Mouse (Mus musculus) cerebellum, adult 9-11 months (tissue): ENCODE measurements at regions not wholly inside any gene's neighbourhood (a gene's known extent, or its start where the extent isn't known, plus 50 kb on each side); places are given as distances from the start of the nearest gene placed in this dataset.
A peak's percentile ranks its signal among the peaks of the same experiment; 100 is the strongest.

Experiments used
- DNase-seq: peaks from one replicate; pipeline ENCODE4 v3.0.0; 2022

GRCm38 (mm10) chr9:87784872-87785271, 53.8 kb upstream of the Tbx18 start:
- no peak for DNase-seq

DNA sequence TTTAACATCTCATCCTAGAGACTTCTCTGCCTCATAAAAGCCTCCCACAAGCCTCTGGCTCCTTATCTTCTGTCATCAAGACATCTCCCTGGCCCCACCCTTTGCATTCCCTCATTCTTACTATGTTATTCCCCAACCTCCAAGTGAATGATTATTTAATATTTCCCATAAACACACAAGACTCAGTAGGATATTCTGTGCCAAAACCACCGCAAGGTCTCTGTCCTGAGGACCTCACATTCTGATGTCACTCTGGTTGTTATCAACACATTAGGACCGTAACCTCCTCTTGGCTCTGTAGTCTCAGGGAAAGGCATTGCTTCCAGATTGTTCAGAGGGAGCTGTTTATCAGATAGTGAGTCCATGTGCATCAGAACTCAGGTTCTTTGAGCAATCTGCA, 80.7 kb upstream of the Tbx18 start:
- DNase-seq = no peak

- DNase-seq = peak; percentile 7
Observed at GRCm38 (mm10) chr9:87822276-87822675, 91.2 kb upstream of the Tbx18 start.

- no peak for DNase-seq
Observed at GRCm38 (mm10) chr9:87824691-87825230, 93.7 kb upstream of the Tbx18 start.

GRCm38 (mm10) chr9:87843898-87844297, 112.8 kb upstream of the Tbx18 start:
- DNase-seq = peak; percentile 74

DNA sequence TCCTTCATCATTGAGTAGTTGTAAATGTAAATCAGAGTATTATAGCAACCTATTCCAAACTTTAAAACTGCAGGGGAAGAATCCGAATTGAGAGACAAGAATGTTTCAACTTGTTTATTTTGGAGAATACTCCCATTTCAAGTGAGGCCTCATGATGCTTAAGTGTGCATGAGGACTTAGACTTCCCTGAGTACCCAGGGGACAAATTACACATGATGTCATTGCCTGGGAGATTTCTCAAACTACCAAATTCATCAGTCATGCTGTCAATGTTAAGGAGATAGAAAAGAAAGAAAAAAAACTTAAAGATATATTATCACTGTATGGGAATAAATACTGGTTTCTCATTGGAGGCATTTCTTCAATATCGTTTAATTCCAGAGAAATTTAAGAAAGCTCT, 113.4 kb upstream of the Tbx18 start:
- DNase-seq = no peak

GRCm38 (mm10) chr9:87848882-87849281, 117.8 kb upstream of the Tbx18 start:
- DNase-seq = no peak

- no peak for DNase-seq
Observed at GRCm38 (mm10) chr9:87850133-87850532, 119.1 kb upstream of the Tbx18 start.

DNA sequence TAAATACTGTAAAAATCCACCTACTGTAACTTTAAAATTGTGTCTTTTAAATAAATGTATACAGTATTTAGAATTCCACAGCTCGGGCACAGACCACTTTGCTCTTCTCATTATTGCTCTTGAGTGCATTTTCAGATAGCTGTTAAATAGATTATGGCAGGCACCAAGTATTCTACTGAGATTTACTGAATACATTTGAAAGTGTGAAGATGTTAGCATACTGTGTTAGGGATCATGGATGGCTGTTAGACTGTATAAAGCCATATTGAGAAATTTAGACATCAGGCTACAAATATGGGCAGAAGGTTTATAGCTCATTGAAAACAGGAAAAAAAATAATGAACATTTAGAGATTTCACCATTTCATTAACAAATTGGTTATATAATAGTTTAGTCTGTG, 130.5 kb upstream of the Tbx18 start:
- no peak for DNase-seq

DNA sequence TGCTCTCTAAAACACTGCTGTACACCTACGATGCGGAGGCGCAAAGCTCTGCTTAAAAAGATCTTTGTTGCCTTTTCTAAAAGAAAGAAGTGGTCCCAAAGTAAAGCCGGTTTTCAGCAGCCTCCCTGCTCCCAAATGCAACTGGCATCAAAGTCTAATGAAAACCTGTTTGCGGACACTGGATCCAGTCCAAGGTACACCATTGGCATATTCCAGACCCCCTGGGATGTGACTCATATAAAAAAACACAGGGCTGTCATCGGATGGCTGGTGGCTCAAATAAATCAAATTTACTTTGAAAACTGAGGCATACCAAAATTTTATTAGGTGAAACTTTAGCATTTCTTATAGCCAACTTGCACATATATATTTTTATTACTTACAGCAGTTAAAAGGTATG, 134.2 kb upstream of the Tbx18 start:
- DNase-seq = no peak

DNA sequence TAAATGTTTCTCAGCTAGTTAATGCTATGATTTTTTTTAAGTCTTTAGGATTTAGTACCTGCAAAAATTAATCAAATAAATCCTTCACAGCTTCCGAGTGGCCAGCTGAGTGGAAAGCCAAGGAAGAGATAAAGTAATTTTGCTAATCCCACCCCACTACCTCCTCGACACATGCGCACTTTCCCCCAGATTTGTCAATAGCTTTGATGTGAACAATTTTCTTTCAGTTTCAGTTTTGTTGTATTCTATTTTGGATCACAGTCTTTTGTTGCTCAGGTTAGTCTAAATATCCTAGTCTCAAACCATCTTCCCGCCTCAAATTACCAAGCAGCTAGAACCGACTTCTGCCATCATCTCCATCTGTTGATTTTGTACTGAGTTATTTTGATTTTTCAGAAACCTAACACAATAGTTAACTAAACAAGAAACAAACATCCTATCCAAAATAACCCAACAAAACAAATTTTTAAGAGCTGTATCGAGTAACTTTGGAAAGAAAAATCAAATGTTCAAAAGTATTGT, 141.4 kb upstream of the Tbx18 start:
- no peak for DNase-seq

DNA sequence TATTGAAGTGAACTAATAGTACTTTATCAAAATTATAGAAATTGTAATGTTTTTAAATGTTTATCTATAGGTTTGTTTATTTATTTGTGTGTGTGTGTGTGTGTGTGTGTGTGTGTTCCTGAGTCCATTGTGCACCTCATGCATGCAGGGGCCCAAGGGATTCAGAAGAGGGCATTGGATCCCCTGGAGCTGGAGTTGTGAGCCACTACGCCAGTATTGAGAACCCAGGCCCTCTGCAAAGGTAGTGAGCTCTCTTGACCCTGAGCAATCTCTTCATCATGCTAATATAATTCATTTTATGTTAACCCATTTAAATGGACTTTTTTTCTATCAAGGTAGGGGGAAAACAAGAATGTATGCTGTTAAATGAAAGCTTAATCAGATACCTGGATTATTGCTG, 151.5 kb upstream of the Tbx18 start:
- DNase-seq = no peak

GRCm38 (mm10) chr9:87883069-87883468, 152.0 kb upstream of the Tbx18 start:
- DNase-seq = no peak

- no peak for DNase-seq
Observed at GRCm38 (mm10) chr9:87894051-87894450, 163.0 kb upstream of the Tbx18 start.

DNA sequence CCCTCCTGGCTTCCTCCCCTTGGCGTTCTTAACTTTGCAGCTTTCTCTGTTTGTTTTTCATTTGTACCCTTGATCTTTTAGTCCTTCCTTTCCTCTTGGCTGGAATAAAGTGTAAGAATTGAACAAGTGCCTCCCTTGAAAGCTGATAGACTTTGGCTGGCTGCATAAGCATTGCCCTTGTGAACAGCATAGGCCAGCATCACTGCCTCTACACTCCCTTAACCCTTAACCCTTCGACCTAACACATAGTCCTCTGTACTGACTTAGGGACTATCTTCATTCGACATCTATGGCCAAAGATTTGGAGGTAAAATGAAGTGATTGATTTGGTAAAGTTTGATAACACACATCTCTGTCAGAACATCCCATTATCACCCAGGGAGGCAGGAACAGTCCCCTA, 163.5 kb upstream of the Tbx18 start:
- no peak for DNase-seq

DNA sequence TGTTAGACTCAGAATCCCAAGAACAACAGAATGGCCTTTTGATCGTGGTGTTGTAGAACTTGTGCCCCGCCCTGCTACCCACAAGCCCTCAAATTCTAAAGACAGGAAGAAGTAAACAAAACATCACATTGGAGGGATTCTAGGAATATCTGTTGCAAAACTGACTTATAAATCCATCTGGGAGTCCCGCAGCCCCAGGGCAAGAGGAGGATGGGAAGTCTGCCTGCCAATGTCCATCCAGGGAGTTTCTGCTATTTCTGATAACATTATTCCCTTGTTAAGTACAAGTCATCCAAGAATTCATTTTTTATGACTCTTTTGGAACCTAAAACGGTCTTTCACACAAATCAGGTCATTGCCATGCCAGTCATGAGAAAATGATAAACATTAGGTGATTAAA, 164.5 kb upstream of the Tbx18 start:
- DNase-seq = no peak

GRCm38 (mm10) chr9:87897336-87897735, 166.3 kb upstream of the Tbx18 start:
- DNase-seq = no peak

GRCm38 (mm10) chr9:87899368-87899767, 168.3 kb upstream of the Tbx18 start:
- DNase-seq = no peak

DNA sequence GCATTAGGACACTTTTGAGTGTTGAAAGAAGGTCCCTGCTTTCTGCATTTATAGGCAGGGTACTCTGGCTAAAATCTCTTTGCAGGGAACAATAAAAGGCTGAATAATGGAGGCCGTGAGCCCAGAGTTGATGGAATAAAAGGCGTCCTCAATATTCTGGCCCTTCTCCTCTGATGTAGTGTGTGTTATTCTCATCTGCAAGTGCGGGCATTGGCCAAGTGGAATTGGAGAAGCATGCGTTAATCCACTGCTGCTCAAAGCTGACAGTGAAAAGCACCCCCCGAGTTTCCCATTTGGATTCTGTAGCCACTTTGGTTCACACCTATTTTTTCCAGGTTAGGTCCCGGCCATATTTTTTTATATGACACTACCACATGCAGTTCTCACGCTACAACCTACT, 168.7 kb upstream of the Tbx18 start:
- no peak for DNase-seq

GRCm38 (mm10) chr9:87921291-87921690, 190.2 kb upstream of the Tbx18 start:
- no peak for DNase-seq

DNA sequence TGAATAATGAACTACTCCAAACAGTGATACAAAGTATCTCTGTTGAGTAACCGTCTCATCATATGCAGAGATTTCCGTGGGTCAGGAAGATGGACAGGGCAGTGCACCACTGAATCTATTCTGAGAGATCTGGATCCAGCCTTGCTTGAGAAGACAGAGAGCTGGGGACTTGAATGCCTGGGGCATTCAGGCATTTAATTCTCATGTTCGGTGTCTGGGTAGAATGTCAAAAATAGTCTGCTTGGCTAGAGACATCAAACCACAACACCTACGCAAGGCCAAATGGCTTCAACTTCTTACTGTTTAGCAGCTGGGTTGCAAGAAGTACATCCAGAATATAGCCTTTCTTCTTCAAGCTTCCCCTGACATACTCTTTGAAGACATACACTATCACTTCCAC, 194.1 kb upstream of the Tbx18 start:
- no peak for DNase-seq

- DNase-seq = no peak
Observed at GRCm38 (mm10) chr9:87933230-87933629, 202.2 kb upstream of the Tbx18 start.

- no peak for DNase-seq
Observed at GRCm38 (mm10) chr9:87952426-87952825, 221.4 kb upstream of the Tbx18 start.

- no peak for DNase-seq
Observed at GRCm38 (mm10) chr9:87954941-87955340, 223.9 kb upstream of the Tbx18 start.

GRCm38 (mm10) chr9:87961796-87962195, 230.7 kb upstream of the Tbx18 start:
- no peak for DNase-seq

- no peak for DNase-seq
Observed at GRCm38 (mm10) chr9:87964508-87964907, 233.4 kb upstream of the Tbx18 start.
